In genomic region chr7:28921178-28921577, GRCm38 (mm10) we compare ENCODE assay signal across 15 mouse cellular contexts. TPM values are rescaled to one million over a fixed set of nuclear protein-coding genes. Genes with fewer than 3 reads are reported as not detected.
DNase-seq lines count a peak whose midpoint lies in the region; ATAC-seq and TF ChIP-seq lines count a peak whose summit lies in the region.
"Had no signal": no experiment of that assay in that cellular context is flagged by ENCODE, and none has a peak within 500 bp of the region (broad histone marks: within the 10 kb centered on the region; RNA-seq: fewer than 3 reads in every experiment).

No protein-coding gene starts in this region.

- peak overlapping the region; percentile 94 for H3K27ac ChIP-seq in gastrocnemius, adult 2 months
- H3K27ac ChIP-seq in kidney, adult 2 months (ENCODE audit: insufficient read depth, low read depth, low read length) = peak overlapping the region; percentile 97
- H3K27ac ChIP-seq in cortical plate, adult 2 months (ENCODE audit: insufficient read depth, low read length) = peak overlapping the region; percentile 43
- peak overlapping the region; percentile 65; the same call in 1 of the 2 replicates for H3K27ac ChIP-seq in liver, embryonic 12.5 days
- H3K27ac ChIP-seq in midbrain, postnatal 0 days (ENCODE audit: low read depth, low read length) = no peak overlapping the region
- H3K27ac ChIP-seq: midbrain, embryonic 15.5 days; neural tube, embryonic 12.5 days had no signal

- no peaks in the 10 kb centered on the region for H3K9me3 ChIP-seq in liver, embryonic 12.5 days (replicated peaks)
- no peaks in the 10 kb centered on the region for H3K9me3 ChIP-seq in midbrain, postnatal 0 days (ENCODE audit: low read length)
- H3K9me3 ChIP-seq: hindbrain, embryonic 12.5 days; limb, embryonic 13.5 days; midbrain, embryonic 15.5 days; neural tube, embryonic 12.5 days had no signal

- peaks cover 85% of the 10 kb centered on the region for H3K4me1 ChIP-seq in kidney, adult 2 months (ENCODE audit: control insufficient read depth, insufficient read depth, low read length)
- H3K4me1 ChIP-seq in cortical plate, adult 2 months (ENCODE audit: control insufficient read depth, insufficient read depth, low read length) = peaks cover 60% of the 10 kb centered on the region
- H3K4me1 ChIP-seq in liver, embryonic 12.5 days = peaks cover 98% of the 10 kb centered on the region
- peaks cover 5% of the 10 kb centered on the region; the same call in 1 of the 2 replicates for H3K4me1 ChIP-seq in midbrain, postnatal 0 days (ENCODE audit: insufficient read depth, low read length)

- H3K9ac ChIP-seq in liver, embryonic 12.5 days = peak overlapping the region; percentile 9; the same call in 1 of the 2 replicates
- H3K9ac ChIP-seq in midbrain, postnatal 0 days (replicated peaks; ENCODE audit: low read length, poor library complexity, severe bottlenecking) = no peak overlapping the region
- H3K9ac ChIP-seq: hindbrain, embryonic 12.5 days; midbrain, embryonic 15.5 days; neural tube, embryonic 12.5 days had no signal

- no peaks in the 10 kb centered on the region for H3K27me3 ChIP-seq in kidney, adult 2 months (replicated peaks; ENCODE audit: control insufficient read depth, insufficient read depth, low read length)
- H3K27me3 ChIP-seq in liver, embryonic 12.5 days (replicated peaks) = no peaks in the 10 kb centered on the region
- no peaks in the 10 kb centered on the region for H3K27me3 ChIP-seq in midbrain, postnatal 0 days (ENCODE audit: insufficient read depth, low read length)
- H3K27me3 ChIP-seq: hindbrain, embryonic 12.5 days; limb, embryonic 13.5 days; midbrain, embryonic 15.5 days; neural tube, embryonic 12.5 days had no signal

- H3K4me2 ChIP-seq in liver, embryonic 12.5 days = no peak overlapping the region
- no peak overlapping the region for H3K4me2 ChIP-seq in midbrain, postnatal 0 days (ENCODE audit: low read depth, low read length, poor library complexity, severe bottlenecking)
- H3K4me2 ChIP-seq: hindbrain, embryonic 12.5 days; limb, embryonic 13.5 days; midbrain, embryonic 15.5 days; neural tube, embryonic 12.5 days had no signal

- 81% methylated on average over 3 of the region's 3 CpGs for WGBS in kidney, adult 2 months
- WGBS in liver, embryonic 12.5 days (ENCODE audit: insufficient replicate concordance) = 26% methylated on average over 3 of the region's 3 CpGs
- whole genome bisulfite sequencing in midbrain, postnatal 0 days = 93% methylated on average over 3 of the region's 3 CpGs

- no peak for TF ChIP-seq POLR2A in kidney, adult 2 months (IDR thresholded peaks at IDR 0.05; ENCODE audit: low read depth, low read length)
- TF ChIP-seq POLR2A in cortical plate, adult 2 months (IDR thresholded peaks at IDR 0.05; ENCODE audit: extremely low read depth, insufficient read depth, low read length) = no peak

- H3K36me3 ChIP-seq in kidney, adult 2 months (ENCODE audit: control insufficient read depth, insufficient read depth, low read length) = no peaks in the 10 kb centered on the region; the same call in 1 of the 2 replicates
- peaks cover 78% of the 10 kb centered on the region for H3K36me3 ChIP-seq in liver, embryonic 12.5 days
- H3K36me3 ChIP-seq in midbrain, postnatal 0 days (ENCODE audit: insufficient read depth, low read length) = peaks cover 11% of the 10 kb centered on the region; the same call in 1 of the 2 replicates

- H3K4me3 ChIP-seq in gastrocnemius, adult 2 months = no peak overlapping the region
- no peak overlapping the region for H3K4me3 ChIP-seq in kidney, adult 2 months (ENCODE audit: insufficient read depth, low read depth, low read length)
- no peak overlapping the region for H3K4me3 ChIP-seq in cortical plate, adult 2 months (ENCODE audit: insufficient read depth, low read length)
- H3K4me3 ChIP-seq in liver, embryonic 12.5 days = no peak overlapping the region
- H3K4me3 ChIP-seq in midbrain, postnatal 0 days (ENCODE audit: low read depth, low read length) = no peak overlapping the region
- H3K4me3 ChIP-seq: hindbrain, embryonic 12.5 days; limb, embryonic 13.5 days; midbrain, embryonic 15.5 days; neural tube, embryonic 12.5 days had no signal

- intact Hi-C loops in gastrocnemius, adult 2 months (cut with DNase I) = loop anchor here (5.0 kb wide), 1 partner anchor 41 kb away; the partner anchor contains the start of gene Actn4

- TF ChIP-seq CTCF in gastrocnemius, adult 2 months (IDR thresholded peaks at IDR 0.05) = no peak
- no peak for TF ChIP-seq CTCF in kidney, adult 2 months (conservative IDR thresholded peaks at IDR 0.05; ENCODE audit: insufficient read depth, insufficient read length, low read depth, low read length)
- TF ChIP-seq CTCF in cortical plate, adult 2 months (IDR thresholded peaks at IDR 0.05; ENCODE audit: extremely low read depth, insufficient read depth, low read length) = no peak
- TF ChIP-seq CTCF in midbrain, postnatal 0 days (IDR thresholded peaks at IDR 0.05) = no peak

- DNase-seq in gastrocnemius, adult 2 months = no peak
- no peak for DNase-seq in gastrocnemius, postnatal 4 days (ENCODE audit: low spot score in 2 of 2)
- DNase-seq in kidney, adult 2 months = no peak
- no peak for DNase-seq in kidney, postnatal 4 days
- no peak for DNase-seq in midbrain, postnatal 0 days (ENCODE audit: low spot score)
- no peak for DNase-seq in right cerebral cortex, postnatal 25 days
- DNase-seq: lung, postnatal 10 days; right cerebral cortex, adult 18-20 months; thymus, postnatal 14 days had no signal

- ATAC-seq in liver, embryonic 12.5 days = peak; percentile 34; the same call in 1 of the 2 replicates
- ATAC-seq in midbrain, postnatal 0 days (ENCODE audit: low FRiP score) = no peak
- ATAC-seq: midbrain, embryonic 15.5 days had no signal

RNA-seq across cellular contexts. Expression of gene Capn12, which starts 40.0 kb away (rescaled TPM):
- total RNA-seq in gastrocnemius, adult 2 months (2021) = under 1 TPM; 0.15 to 0.28 TPM
- total RNA-seq in gastrocnemius, postnatal 4 days (2021) = under 1 TPM; 0.10 to 0.20 TPM
- polyA plus RNA-seq in kidney, adult 2 months (2012; rRNA removed) = 0.11 and 0.24 TPM in 2 replicates
- 1.2 and 1.8 TPM in 2 replicates for polyA plus RNA-seq in cortical plate, adult 2 months (2012; rRNA removed)
- polyA plus RNA-seq in liver, embryonic 12.5 days (2016; fragmentation: Nextera tagmentation; extraction: Ambion mirVana) = 0.12 and 0.13 TPM in 2 replicates
- 0.38 and 0.57 TPM in 2 replicates for total RNA-seq in midbrain, postnatal 0 days (2014; rRNA removed)
- polyA plus RNA-seq in midbrain, postnatal 0 days (2015; fragmentation: Nextera tagmentation; extraction: Ambion mirVana) = 0.26 and 0.41 TPM in 2 replicates

RNA-seq across cellular contexts. Expression of gene Actn4, which starts 41.0 kb away (rescaled TPM):
- 10 to 100 TPM; 27.1 to 40.2 TPM for total RNA-seq in gastrocnemius, adult 2 months (2021)
- 100 to 1,000 TPM; 133 to 160 TPM for total RNA-seq in gastrocnemius, postnatal 4 days (2021)
- 340 and 367 TPM in 2 replicates for polyA plus RNA-seq in kidney, adult 2 months (2012; rRNA removed)
- polyA plus RNA-seq in cortical plate, adult 2 months (2012; rRNA removed) = 170 and 178 TPM in 2 replicates
- polyA plus RNA-seq in liver, embryonic 12.5 days (2016; fragmentation: Nextera tagmentation; extraction: Ambion mirVana) = 165 and 166 TPM in 2 replicates
- total RNA-seq in midbrain, postnatal 0 days (2014; rRNA removed) = 74.7 and 86.9 TPM in 2 replicates
- 101 and 105 TPM in 2 replicates for polyA plus RNA-seq in midbrain, postnatal 0 days (2015; fragmentation: Nextera tagmentation; extraction: Ambion mirVana)

RNA-seq across cellular contexts. Expression of gene Lgals7, which starts 57.5 kb away (rescaled TPM):
- total RNA-seq in gastrocnemius, adult 2 months (2021) = not detected
- 1 to 10 TPM in 1 of 2 experiments, under 1 TPM in 1; 0.52 to 2.3 TPM for total RNA-seq in gastrocnemius, postnatal 4 days (2021)
- polyA plus RNA-seq in kidney, adult 2 months (2012; rRNA removed) = 1.1 and 1.6 TPM in 2 replicates
- 1.2 and 1.3 TPM in 2 replicates for polyA plus RNA-seq in cortical plate, adult 2 months (2012; rRNA removed)
- polyA plus RNA-seq in liver, embryonic 12.5 days (2016; fragmentation: Nextera tagmentation; extraction: Ambion mirVana) = 0.25 TPM in 1 of 2 replicates, not detected in the other
- total RNA-seq in midbrain, postnatal 0 days (2014; rRNA removed) = 0.38 and 12.5 TPM in 2 replicates
- polyA plus RNA-seq in midbrain, postnatal 0 days (2015; fragmentation: Nextera tagmentation; extraction: Ambion mirVana) = 3.8 and 4.8 TPM in 2 replicates
